Mouse (Mus musculus) C2C12 (cell line): ENCODE data around the gene Fat2.

ENCODE experiments used
- CEBPB ChIP-seq: IDR thresholded peaks from one replicate; pipeline ENCODE4 v1.6.1; 2011; ENCODE audit warnings: low read depth, mild to moderate bottlenecking, control low read depth, moderate library complexity
- CTCF ChIP-seq: IDR thresholded peaks from one replicate; pipeline ENCODE4 v1.5.1; 2011; ENCODE audit not compliant: control insufficient read depth, insufficient read depth, insufficient read length
- MYOG ChIP-seq: IDR thresholded peaks from one replicate; pipeline ENCODE4 v1.6.1; 2011; ENCODE audit not compliant: control insufficient read depth, insufficient read length; ENCODE audit errors: extremely low read depth

DNA sequence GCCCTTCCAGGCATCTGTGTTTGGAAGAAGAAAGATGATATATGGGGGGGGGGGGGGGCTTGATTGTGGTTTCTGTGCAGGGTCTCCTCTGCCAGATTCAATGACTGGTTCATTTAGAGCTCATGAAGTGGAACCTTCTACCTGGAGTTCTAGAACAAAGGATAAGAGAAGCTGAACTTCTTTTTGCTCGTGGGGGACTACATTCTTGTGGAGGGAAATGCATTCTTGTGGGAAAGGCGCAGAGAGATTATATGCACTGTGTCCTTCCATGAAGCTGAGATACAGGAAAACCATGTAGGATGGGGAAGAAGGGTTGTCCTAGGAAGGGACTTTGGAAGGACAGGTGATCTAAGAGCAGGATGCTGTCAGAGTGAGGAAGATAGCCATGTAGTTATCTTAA is 15.4 kb downstream of the Fat2 start:
- no peak for TF ChIP-seq CTCF
- no peak for TF ChIP-seq CEBPB
- no peak for TF ChIP-seq MYOG
